Mouse (Mus musculus) G1E (cell line): ENCODE measurements at regions not wholly inside any gene's neighbourhood (a gene's known extent, or its start where the extent isn't known, plus 50 kb on each side); places are given as distances from the start of the nearest gene placed in this dataset.

Source experiments
- CTCF ChIP-seq: IDR thresholded peaks from 2 replicates; pipeline ENCODE4 v1.5.1; 2012; ENCODE audit warnings: low read depth, low read length, inconsistent platforms, mixed read lengths
- POLR2AphosphoS5 ChIP-seq: IDR thresholded peaks from 2 replicates; pipeline ENCODE4 v1.6.1; 2012; ENCODE audit warnings: low read depth, low read length, inconsistent platforms; ENCODE audit not compliant: insufficient replicate concordance

DNA sequence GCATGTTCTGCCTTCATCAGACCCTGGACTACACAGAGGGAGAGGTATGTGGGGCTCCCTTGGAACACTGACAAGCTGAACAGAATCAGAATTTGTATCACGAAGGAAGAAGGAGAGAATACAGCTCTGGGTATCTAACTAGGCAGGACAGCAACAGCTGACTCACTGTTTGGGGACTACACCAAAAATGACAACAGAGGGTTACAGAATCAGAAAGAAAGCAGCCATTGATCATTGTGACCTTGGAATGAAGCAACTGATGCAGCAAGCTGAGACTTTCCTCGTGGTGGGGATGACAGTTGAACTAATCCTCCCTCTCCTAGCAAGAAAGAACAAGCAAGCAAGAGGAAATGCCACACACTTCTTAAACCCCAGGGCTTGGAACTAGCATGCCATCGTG lies 135.0 kb upstream of the Gnao1 start:
- TF ChIP-seq POLR2AphosphoS5 (no peak), CTCF (no peak)
